Mouse (Mus musculus) kidney, postnatal 0 days (tissue): ENCODE measurements at regions not wholly inside any gene's neighbourhood (a gene's known extent, or its start where the extent isn't known, plus 50 kb on each side); places are given as distances from the start of the nearest gene placed in this dataset.

Experiments used
- ATAC-seq: fragments of 200-750 bp; cut with Nextera tagmentation; replicated peaks from 2 replicates; pipeline ENCODE4 v1.8.0; 2017; ENCODE audit warnings: low read depth, moderate number of reproducible peaks, moderate TSS enrichment, moderate library complexity; ENCODE audit not compliant: low FRiP score
- DNase-seq: peaks from one replicate; pipeline ENCODE4 v3.0.0-alpha.2; 2016; ENCODE audit warnings: low spot score
- H3K27ac ChIP-seq: fragments of 300-500 bp; sonication (generic); 2 replicates; pipeline ENCODE4 v1.5.1; 2014; ENCODE audit warnings: mild to moderate bottlenecking
- H3K27me3 ChIP-seq: fragments of 300-500 bp; sonication (generic); 2 replicates; pipeline ENCODE4 v1.6.1; 2014; ENCODE audit warnings: low read length, mixed read lengths; ENCODE audit not compliant: insufficient read depth
- H3K36me3 ChIP-seq: fragments of 300-500 bp; sonication (generic); 2 replicates; pipeline ENCODE4 v1.6.1; 2014; ENCODE audit warnings: low read length, mixed read lengths; ENCODE audit not compliant: insufficient read depth
- H3K4me1 ChIP-seq: fragments of 300-500 bp; sonication (generic); replicated peaks from 2 replicates; pipeline ENCODE4 v1.6.1; 2014; ENCODE audit warnings: antibody characterized with exemption, low read length, mixed read lengths; ENCODE audit not compliant: insufficient read depth
- H3K4me2 ChIP-seq: fragments of 300-500 bp; sonication (generic); 2 replicates; pipeline ENCODE4 v1.6.1; 2014; ENCODE audit warnings: mild to moderate bottlenecking, low read length, moderate library complexity, mixed read lengths
- H3K4me3 ChIP-seq: fragments of 300-500 bp; sonication (generic); replicated peaks from 2 replicates; pipeline ENCODE4 v1.5.1; 2014; ENCODE audit warnings: low read depth, low read length
- H3K9ac ChIP-seq: fragments of 300-500 bp; sonication (generic); 2 replicates; pipeline ENCODE4 v1.6.1; 2014; ENCODE audit warnings: low read depth, low read length
- H3K9me3 ChIP-seq: fragments of 300-500 bp; sonication (generic); replicated peaks from 2 replicates; pipeline ENCODE4 v1.6.1; 2016; ENCODE audit warnings: low read length, inconsistent platforms, mixed read lengths
- CTCF ChIP-seq: IDR thresholded peaks from 2 replicates; pipeline ENCODE4 v1.5.1; 2016; ENCODE audit warnings: antibody characterized with exemption, low read depth, mild to moderate bottlenecking, moderate library complexity
- WGBS: fragments of 180-500 bp; shearing (Covaris S2); extraction: QIAGEN DNeasy Blood & Tissue Kit; methylation state at CpG from one replicate; pipeline ENCODE4 v1.1.7; 2014; 5-methylcytosine and 5-hydroxymethylcytosine counted together

DNA sequence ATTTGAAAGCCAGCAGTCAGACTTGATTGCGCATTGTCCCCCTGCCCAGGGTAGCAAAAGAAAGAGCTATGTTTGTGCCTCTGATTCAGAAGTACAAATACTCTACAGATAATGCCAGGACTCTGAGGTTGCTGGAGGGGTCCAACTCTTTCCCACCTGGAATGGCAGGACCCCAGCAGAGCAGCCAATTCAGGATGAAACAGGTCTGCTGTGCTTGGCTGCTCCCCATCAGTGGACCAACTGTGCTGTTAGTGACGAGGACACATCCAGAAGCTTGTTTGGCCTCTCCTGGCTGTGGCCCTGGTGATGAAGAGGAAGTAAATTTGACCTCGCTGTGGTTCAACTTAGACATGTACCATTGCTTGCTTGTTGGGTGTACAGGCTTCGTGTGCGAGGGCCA, 437.8 kb downstream of the Prdm2 start:
- Histone ChIP-seq H3K9me3 (no peaks in the 10 kb centered on the region), H3K27ac (no peak overlapping the region), H3K9ac (no peak overlapping the region), H3K27me3 (no peaks in the 10 kb centered on the region), H3K36me3 (no peaks in the 10 kb centered on the region), H3K4me1 (peaks cover 17% of the 10 kb centered on the region; the same call in 1 of the 2 replicates), H3K4me2 (no peak overlapping the region), H3K4me3 (no peak overlapping the region)
- TF ChIP-seq CTCF: no peak
- ATAC-seq (no peak), DNase-seq (no peak)
- WGBS: 95% methylated on average over 5 of the region's 5 CpGs

DNA sequence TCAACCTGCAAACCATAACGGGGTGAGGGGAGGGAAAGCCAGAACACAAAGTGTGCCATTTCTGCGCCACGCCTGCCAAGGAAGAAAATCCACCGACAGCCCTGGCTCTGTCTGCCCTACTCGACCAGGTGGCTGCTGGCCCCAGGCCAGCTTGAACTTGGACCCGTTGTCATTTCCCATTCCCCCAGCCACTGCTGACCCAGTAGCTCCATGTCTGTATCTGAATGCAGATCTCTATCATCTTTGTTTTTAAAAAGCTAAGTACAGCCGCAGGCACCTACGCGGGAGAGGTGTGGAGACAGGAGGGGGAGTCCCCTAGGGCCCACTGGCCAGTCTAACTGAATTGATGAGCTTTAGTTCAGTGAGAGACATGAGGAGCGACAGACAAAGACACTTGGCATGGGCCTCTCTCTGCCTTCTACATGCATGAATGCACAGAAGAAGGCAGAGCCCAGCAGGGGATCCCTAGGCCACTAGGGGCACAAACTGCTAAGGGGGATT, 439.1 kb downstream of the Prdm2 start:
- no peak for ATAC-seq
- no peaks in the 10 kb centered on the region for H3K9me3 ChIP-seq
- peak; percentile 7 for DNase-seq
- H3K36me3 ChIP-seq: no peaks in the 10 kb centered on the region
- H3K4me2 ChIP-seq: no peak overlapping the region
- no peak overlapping the region for H3K27ac ChIP-seq
- no peaks in the 10 kb centered on the region for H3K27me3 ChIP-seq
- no peak overlapping the region for H3K9ac ChIP-seq
- peak; percentile 28; the same call in 1 of the 2 replicates for TF ChIP-seq CTCF
- no peak overlapping the region for H3K4me3 ChIP-seq
- WGBS: 21% methylated on average over 10 of the region's 10 CpGs
- H3K4me1 ChIP-seq: peaks cover 17% of the 10 kb centered on the region; the same call in 1 of the 2 replicates

DNA sequence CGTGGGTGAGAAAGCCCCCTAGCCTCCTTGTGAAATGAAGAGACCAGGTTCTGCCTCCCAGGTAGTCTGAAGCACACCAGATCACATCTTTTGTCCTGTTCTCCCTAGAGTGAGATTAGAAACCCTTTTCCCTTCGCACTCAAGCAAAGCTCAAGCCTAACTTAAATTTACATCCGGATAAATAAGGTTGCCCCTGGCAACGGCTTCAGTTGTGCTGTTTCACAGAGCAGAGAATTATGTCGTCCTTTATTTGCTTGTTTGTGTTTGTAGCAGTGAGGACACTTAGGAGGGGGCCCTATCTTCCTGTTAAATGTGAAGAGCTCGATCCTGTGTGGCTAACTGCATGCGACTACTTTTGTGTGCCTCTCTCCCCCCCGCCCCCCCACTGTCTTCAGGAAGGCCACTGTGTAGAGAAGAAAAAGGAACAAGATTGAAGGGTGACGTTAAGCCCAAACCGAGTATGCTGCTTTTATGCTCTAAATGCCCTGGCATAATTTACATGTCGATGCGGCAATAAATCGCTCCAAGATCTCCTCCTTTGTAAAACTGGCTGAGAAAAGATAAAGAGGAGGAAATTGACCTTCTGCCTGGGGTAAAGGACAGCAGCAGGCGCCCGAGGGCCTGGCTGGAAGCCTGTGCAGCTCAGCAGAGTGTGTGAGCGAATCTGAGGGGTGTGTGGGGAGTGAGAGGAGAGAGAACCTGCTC, 439.9 kb downstream of the Prdm2 start:
- H3K4me1 ChIP-seq: peaks cover 17% of the 10 kb centered on the region; the same call in 1 of the 2 replicates
- ATAC-seq (no peak), DNase-seq (peak; percentile 67)
- no peak overlapping the region for H3K27ac ChIP-seq
- no peak overlapping the region for H3K9ac ChIP-seq
- no peak overlapping the region for H3K4me3 ChIP-seq
- no peaks in the 10 kb centered on the region for H3K27me3 ChIP-seq
- TF ChIP-seq CTCF: no peak
- no peaks in the 10 kb centered on the region for H3K36me3 ChIP-seq
- 9% methylated on average over 16 of the region's 16 CpGs for WGBS
- no peak overlapping the region for H3K4me2 ChIP-seq
- H3K9me3 ChIP-seq: no peaks in the 10 kb centered on the region

DNA sequence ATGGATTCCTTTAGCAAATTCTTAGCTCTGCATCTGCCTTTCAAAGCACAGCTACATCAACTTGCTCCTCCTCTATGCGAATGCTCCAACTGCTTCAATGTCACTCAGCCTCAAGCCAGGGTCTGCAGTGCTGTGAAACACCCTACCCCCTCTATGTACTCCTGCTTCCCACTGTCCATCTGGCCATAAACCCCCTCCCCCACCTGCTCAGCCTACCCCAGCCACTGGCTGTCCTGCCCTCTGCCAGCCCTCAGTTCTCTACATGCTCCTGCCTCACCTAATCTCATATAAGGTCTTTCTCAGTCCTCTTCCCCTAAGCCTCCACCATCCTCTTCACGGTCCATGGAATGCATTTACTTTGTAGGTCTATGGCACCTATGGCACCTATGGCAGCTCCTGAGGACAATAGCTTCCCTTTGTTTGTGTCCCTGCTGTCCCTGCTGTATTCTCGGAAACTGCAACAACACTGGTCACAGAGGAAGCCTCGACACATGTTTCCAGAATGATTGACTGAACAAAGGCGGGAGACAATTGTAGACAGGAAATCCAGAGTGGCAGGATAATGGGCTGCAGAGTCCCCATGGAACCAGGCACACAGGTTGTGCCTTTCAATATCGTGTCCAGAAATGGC, 441.2 kb downstream of the Prdm2 start:
- no peak overlapping the region for H3K4me3 ChIP-seq
- no peak overlapping the region for H3K27ac ChIP-seq
- WGBS: 50% methylated on average over 6 of the region's 6 CpGs
- peaks cover 17% of the 10 kb centered on the region; the same call in 1 of the 2 replicates for H3K4me1 ChIP-seq
- DNase-seq (no peak), ATAC-seq (no peak)
- H3K27me3 ChIP-seq: no peaks in the 10 kb centered on the region
- no peaks in the 10 kb centered on the region for H3K36me3 ChIP-seq
- TF ChIP-seq CTCF: no peak
- H3K4me2 ChIP-seq: no peak overlapping the region
- H3K9me3 ChIP-seq: no peaks in the 10 kb centered on the region
- H3K9ac ChIP-seq: no peak overlapping the region

DNA sequence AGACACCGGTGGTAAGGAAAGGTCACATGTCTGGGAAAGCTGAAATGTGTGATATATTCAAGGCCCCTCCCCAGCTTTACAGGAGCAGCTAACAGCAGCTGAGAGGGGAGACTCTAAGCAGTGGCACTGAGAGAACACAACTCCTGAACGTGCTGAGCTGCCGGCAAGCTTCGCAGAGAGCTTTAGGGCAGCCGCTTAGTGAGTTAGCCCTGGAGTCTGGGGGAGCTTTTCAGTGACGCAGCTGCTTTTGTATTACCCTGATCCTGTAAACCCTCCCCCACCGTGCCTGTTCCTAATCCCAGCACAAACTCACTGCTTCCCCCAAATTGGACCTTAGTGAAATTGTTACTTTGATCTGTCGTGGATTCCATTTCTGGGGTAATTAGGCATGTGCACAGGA, 442.6 kb downstream of the Prdm2 start:
- TF ChIP-seq CTCF: no peak
- H3K9ac ChIP-seq: no peak overlapping the region
- no peak for ATAC-seq
- DNase-seq: peak; percentile 16
- 13% methylated on average over 8 of the region's 8 CpGs for WGBS
- no peak overlapping the region for H3K4me2 ChIP-seq
- no peak overlapping the region for H3K4me3 ChIP-seq
- no peaks in the 10 kb centered on the region for H3K9me3 ChIP-seq
- H3K36me3 ChIP-seq: no peaks in the 10 kb centered on the region
- H3K4me1 ChIP-seq: peaks cover 17% of the 10 kb centered on the region; the same call in 1 of the 2 replicates
- H3K27me3 ChIP-seq: no peaks in the 10 kb centered on the region
- no peak overlapping the region for H3K27ac ChIP-seq

DNA sequence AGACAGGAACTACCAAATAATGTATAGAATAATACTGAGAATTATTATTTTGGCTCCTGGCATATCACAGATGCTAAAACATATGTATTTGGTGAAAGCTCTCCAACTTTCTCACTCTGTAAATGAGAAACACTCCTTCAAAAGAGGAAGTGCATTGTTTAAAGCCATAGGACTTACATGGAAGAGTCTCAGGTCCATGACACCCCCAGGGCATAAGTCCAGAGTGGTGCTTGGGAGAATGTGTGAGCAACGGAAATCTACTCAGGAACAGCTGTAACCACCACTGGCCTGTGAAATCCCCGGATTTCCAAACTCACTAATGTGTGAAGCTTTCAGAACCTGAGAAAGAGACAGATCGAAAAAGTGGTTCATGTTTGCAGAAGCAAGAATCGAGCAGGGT, 445.1 kb downstream of the Prdm2 start:
- 32% methylated on average over 4 of the region's 4 CpGs for WGBS
- Histone ChIP-seq H3K27me3 (no peaks in the 10 kb centered on the region), H3K4me3 (no peak overlapping the region), H3K36me3 (no peaks in the 10 kb centered on the region), H3K9me3 (no peaks in the 10 kb centered on the region; the same call in 1 of the 2 replicates), H3K9ac (no peak overlapping the region), H3K4me1 (peaks cover 3% of the 10 kb centered on the region; the same call in 1 of the 2 replicates), H3K4me2 (no peak overlapping the region), H3K27ac (no peak overlapping the region)
- DNase-seq (no peak), ATAC-seq (no peak)
- TF ChIP-seq CTCF: no peak
